Mouse (Mus musculus): ENCODE data around the gene Utp6. TPM values are rescaled to one million over a fixed set of nuclear protein-coding genes. Genes with fewer than 3 reads are reported as not detected.
A peak's percentile ranks its signal among the peaks of the same experiment; 100 is the strongest.

Utp6 gene
- total RNA-seq, 2 experiments from 2014 or later = 32.3 to 36.1 TPM

- no peak for DNase-seq (ENCODE audit: extremely low spot score in 1 of 2, low spot score in 1 of 2)
These were observed 1.2 kb upstream of the Utp6 start for GRCm38 (mm10) chr11:79963212-79963974.

GRCm38 (mm10) chr11:79962877-79963183 is 640 bp upstream of the Utp6 start:
- DNase-seq (ENCODE audit: extremely low spot score in 1 of 2, low spot score in 1 of 2) = no peak

GRCm38 (mm10) chr11:79961346-79962124 is 655 bp downstream of the Utp6 start:
- DNase-seq (ENCODE audit: extremely low spot score in 1 of 2, low spot score in 1 of 2) = no peak

- DNase-seq (ENCODE audit: extremely low spot score in 1 of 2, low spot score in 1 of 2) = no peak
These were observed 14.9 kb downstream of the Utp6 start for GRCm38 (mm10) chr11:79947265-79947664.

GRCm38 (mm10) chr11:79943601-79944000 is 18.6 kb downstream of the Utp6 start:
- no peak for DNase-seq (ENCODE audit: extremely low spot score in 1 of 2, low spot score in 1 of 2)

DNA sequence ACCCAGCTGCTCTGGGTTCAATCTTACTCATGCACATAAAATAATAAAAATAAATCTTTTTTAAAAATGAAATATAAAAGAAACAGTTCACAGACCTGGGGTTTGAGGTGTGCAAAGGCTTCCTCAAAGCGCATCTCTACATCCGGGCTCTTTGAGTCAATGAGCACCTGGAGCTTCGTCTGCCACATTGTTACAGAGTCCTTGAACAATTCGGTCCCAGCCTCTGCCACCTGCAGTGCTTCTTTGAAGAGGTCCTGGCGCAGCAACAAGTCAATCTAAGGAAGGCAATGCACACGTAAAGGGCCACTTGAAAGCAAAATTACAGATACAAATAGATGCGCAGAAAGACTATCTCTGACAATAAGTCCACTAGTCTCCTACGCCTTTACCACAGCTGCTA is 19.1 kb downstream of the Utp6 start:
- DNase-seq (ENCODE audit: extremely low spot score in 1 of 2, low spot score in 1 of 2) = no peak

DNA sequence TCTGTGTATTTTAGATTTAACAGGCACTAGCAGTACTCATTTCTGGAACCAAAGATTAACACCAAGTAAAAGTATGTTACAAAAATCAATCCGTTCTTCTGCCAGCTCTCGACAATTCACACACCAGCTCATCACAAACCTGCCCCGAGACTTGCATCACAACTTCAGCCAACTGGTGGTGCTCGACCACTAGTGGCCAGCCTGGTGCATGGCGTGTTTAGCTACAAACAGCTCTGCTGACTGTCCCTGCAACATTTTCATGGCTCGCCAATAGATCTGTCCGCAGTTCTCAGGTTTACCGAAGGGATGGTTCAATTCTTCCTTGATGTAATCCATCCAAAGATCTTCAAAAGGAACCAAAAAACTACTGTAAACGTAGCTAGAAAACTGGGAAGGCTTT is 26.4 kb downstream of the Utp6 start:
- no peak for DNase-seq (ENCODE audit: extremely low spot score in 1 of 2, low spot score in 1 of 2)

- no peak for DNase-seq (ENCODE audit: extremely low spot score in 1 of 2, low spot score in 1 of 2)
These were observed 39.4 kb downstream of the Utp6 start for GRCm38 (mm10) chr11:79922766-79923165.

GRCm38 (mm10) chr11:79922157-79922556 is 40.0 kb downstream of the Utp6 start:
- DNase-seq (ENCODE audit: extremely low spot score in 1 of 2, low spot score in 1 of 2) = no peak

- DNase-seq (ENCODE audit: extremely low spot score in 1 of 2, low spot score in 1 of 2) = no peak
These were observed 41.6 kb downstream of the Utp6 start for GRCm38 (mm10) chr11:79920505-79921025.

GRCm38 (mm10) chr11:79919685-79920504 is 42.3 kb downstream of the Utp6 start:
- peak; percentile 54 to 88 for DNase-seq (ENCODE audit: extremely low spot score in 1 of 2, low spot score in 1 of 2)

- no peak for DNase-seq (ENCODE audit: extremely low spot score in 1 of 2, low spot score in 1 of 2)
These were observed 46.4 kb downstream of the Utp6 start for GRCm38 (mm10) chr11:79915696-79916349.

- peak; percentile 26 to 41 for DNase-seq (ENCODE audit: extremely low spot score in 1 of 2, low spot score in 1 of 2)
These were observed 53.3 kb downstream of the Utp6 start for GRCm38 (mm10) chr11:79908600-79909483.

- no peak for DNase-seq (ENCODE audit: extremely low spot score in 1 of 2, low spot score in 1 of 2)
These were observed 55.3 kb downstream of the Utp6 start for GRCm38 (mm10) chr11:79906920-79907319.

DNA sequence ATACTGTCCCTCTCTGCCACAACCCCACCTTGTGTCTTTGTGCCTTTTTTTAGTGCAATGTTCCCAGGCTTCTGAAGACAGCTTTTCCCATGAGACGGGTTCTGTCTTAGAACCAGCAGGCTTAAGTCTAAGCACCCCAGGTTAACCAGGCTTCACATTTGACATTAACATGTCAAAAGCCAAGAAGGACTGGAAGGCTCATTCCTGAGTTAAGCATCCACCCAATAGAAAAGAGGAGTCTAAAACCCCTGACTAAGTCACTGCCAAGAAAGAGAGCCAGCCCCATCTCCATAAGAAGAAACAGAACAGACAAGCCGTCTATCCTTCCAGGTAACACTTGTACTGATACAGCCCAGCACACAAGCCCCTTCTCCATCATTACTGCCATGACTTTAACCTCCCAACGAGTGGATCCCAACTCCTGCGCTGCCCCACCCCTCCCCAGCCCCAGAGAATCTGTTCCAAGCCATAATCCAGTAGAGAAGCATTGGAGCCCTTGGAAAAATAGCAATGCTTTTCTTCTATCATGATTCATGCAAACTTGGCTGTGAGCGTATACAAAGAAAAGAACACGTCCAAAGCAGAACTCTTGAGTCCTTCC is 59.2 kb downstream of the Utp6 start:
- no peak for DNase-seq (ENCODE audit: extremely low spot score in 1 of 2, low spot score in 1 of 2)

- DNase-seq (ENCODE audit: extremely low spot score in 1 of 2, low spot score in 1 of 2) = no peak
These were observed 61.0 kb downstream of the Utp6 start for GRCm38 (mm10) chr11:79901146-79901545.

GRCm38 (mm10) chr11:79892259-79892658 is 69.9 kb downstream of the Utp6 start:
- no peak for DNase-seq (ENCODE audit: extremely low spot score in 1 of 2, low spot score in 1 of 2)

- no peak for DNase-seq (ENCODE audit: extremely low spot score in 1 of 2, low spot score in 1 of 2)
These were observed 71.4 kb downstream of the Utp6 start for GRCm38 (mm10) chr11:79890822-79891221.

DNA sequence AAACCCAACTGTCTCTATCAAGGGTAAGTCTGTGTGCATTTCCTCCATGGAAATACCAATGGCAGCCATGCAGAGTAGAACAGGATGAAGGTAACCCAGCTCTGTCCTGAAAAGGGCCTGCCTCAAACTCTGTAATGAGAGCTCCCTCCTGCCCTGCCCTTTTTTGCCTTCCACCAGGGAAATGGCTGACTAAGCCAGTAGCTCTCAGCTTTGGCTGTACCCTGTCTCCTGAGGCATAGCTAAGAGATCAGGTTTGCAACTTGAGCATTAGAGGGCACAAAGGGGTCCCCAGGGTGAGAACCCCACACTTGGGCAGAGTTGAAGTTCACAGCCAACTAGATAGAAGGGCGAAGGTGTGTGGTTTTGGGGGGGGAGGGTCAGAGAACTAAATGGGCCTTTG is 75.2 kb downstream of the Utp6 start:
- DNase-seq (ENCODE audit: extremely low spot score in 1 of 2, low spot score in 1 of 2) = no peak
